Mouse (Mus musculus) thymus, postnatal 25 days (tissue): ENCODE measurements around the gene Mr1.
A peak's percentile ranks its signal among the peaks of the same experiment; 100 is the strongest.

Experiments
- DNase-seq: peaks from one replicate; pipeline ENCODE4 v3.0.0; 2022

Gene Mr1

DNA sequence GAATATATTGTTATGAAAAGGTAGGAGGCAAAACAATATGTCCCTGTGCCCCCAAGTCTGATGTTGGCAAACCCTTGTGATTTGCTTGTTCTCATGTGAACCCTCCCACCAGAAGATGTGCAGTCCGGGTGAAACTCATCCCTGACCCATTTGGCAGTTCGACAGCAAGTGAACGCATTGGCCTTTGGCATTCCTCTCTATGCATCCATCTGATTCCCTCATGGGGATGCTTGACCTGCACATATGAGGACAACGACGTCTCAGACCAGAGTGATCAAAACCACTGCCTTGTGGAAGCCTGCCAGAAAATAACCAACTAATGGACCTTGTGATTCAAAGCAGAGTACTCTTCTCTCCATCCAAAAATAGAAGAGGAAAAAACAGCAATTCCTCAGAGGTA, 19.9 kb downstream of the Mr1 start:
- no peak for DNase-seq

GRCm38 (mm10) chr1:155124397-155124796, 22.2 kb downstream of the Mr1 start:
- no peak for DNase-seq

DNA sequence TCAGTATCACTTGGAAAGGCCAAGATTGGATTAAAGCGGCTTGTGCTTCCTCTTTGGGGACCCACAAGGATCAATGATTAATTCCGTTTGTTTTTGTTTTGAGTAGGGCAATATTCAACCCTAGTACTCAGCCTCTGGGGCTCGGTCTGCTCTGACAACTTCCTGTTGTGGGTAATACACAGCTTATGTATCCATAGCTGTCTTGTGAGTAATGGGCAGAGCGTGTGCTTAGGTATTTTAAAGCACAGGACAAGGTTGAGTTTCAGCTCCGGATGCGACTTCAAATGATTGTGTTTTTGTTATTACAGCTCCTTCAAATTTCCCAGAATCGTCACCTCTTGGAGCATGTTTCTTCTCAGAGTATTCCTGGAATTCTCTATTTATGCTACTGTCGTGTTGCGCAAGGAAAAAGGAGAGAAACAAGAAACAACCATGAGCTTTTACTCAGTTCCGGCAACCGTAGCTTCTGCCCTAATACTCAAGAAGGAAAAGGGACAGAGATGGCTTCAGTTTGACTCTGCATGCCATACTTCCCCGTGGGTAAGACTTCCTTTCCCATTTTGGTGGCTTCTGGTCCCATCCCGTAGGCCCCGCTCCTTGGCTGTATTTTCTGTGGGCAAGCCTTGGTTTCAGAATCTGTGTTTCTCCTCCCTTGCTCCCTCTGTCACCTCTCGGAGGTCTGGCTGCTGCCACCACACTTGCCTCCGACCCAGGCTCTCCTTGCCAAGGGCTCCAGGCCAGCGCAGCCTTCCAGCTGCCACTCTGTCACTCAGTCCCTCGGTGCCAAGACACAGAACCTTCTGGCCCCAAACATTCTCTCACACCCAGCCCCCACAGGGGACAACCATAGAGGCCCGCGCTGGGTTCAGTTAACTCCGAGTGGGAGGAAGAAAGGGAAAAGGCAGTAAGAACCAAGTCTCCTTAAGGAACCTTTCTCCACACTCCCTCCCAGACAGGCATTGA, 24.4 kb downstream of the Mr1 start:
- no peak for DNase-seq

- no peak for DNase-seq
Measured at GRCm38 (mm10) chr1:155119719-155120118, 26.9 kb downstream of the Mr1 start.

DNA sequence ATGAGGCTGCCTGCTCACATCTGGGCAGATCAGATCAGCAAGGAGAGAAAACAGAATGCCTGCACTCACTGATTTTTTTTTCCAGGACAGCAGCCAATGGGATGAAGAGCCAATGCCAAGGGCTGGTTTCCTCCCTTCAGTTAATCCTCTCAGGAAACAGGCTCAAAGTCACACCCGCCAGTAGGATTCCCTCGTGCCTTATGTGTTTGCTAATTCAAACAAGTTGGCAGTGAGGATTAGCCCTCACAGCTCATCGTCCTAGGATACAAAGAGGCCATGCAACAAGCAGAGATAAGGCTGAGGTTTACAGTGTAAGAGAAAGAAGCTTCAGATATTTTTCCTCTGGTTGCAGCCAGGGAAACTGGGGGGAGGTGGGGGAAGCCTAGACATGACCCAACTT, 32.7 kb downstream of the Mr1 start:
- DNase-seq: no peak

DNA sequence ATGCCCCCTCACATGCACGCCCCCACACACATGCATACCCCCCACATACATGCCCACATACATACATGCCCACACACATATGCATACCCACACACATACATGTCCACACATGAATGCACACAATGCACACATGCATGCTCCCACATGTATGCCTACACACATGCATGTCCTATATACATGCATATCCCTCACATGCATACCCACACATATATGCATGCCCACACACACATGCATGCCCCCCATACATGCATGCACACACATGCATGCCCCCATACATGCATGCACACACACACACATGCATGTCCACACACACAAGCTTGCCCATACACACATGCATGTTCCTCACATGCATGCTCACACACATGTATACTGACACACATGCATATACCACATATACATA, 33.7 kb downstream of the Mr1 start:
- no peak for DNase-seq

DNA sequence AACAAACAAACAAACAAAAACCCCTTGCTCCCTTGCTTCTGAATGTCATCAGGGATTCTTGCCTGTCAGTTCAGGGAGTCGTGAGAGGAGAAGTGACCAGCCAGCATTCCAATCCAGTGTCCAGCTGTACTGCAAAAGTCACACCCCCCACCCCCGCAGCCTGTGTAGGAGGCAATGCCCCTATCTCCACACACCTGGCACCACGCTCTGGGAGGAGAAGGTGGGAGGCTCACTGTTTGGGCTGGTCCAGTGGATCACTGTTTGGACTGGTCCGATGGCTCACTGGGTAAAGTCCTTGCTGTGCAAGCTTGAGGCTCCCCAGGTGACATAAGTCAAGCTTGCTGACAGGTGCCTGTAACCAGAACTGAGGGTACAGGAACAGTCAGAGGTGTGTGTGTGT, 34.5 kb downstream of the Mr1 start:
- no peak for DNase-seq

- DNase-seq: no peak
Measured at GRCm38 (mm10) chr1:155111491-155111890, 35.1 kb downstream of the Mr1 start.

- no peak for DNase-seq
Measured at GRCm38 (mm10) chr1:155109387-155110350, 36.9 kb downstream of the Mr1 start.

DNA sequence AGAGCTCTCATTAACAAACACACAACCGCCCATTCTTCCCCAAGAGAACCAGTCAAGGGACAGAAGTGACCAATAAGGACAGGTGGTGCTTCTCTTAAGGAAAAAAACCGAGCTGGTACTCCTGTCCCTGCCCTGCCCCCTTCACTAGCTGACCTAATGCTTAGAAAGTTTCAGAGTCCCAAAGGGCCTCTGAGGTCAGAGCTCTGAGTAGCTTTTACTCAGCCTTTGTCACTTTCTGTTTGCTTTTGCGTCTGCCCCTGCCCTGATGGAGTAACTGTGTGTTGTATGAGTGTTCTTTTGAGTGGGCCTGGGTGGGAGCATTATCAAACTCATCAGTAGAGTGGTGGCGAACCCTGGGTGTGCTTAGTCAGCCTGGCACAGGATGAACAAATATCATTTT, 38.2 kb downstream of the Mr1 start:
- DNase-seq: no peak

GRCm38 (mm10) chr1:155107843-155108242, 38.8 kb downstream of the Mr1 start:
- DNase-seq: no peak

GRCm38 (mm10) chr1:155106310-155106709, 40.3 kb downstream of the Mr1 start:
- DNase-seq: no peak

- DNase-seq: no peak
Measured at GRCm38 (mm10) chr1:155103991-155104390, 42.6 kb downstream of the Mr1 start.

- DNase-seq: no peak
Measured at GRCm38 (mm10) chr1:155102631-155103030, 44.0 kb downstream of the Mr1 start.

DNA sequence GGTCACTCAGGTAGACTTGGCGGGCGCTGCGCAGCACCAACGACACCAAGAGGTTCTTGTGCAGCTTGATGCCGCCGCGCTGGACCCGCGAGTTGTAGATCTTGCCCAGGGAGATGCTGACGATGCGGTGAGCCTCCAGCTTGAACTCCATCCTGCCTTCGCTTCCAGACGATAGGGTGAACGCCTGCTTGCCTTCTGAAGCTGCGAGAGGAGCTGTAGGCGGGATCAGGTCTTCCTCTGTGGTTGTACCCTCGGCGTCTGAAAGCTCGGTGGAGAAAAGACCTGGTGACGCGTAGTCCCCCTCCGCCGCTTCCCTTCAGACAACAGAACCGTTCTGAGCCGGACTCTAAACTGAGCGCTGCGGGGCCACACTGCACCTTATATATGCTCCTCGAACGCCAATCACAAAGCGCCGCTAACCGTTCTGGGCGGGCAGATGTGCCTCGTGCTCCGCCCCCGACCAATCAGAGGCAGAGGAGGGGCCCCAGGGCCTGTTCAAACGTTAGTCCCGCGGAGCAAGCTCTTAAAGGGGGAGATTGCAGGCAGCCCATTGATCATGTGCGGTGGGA, 47.2 kb downstream of the Mr1 start, which contains the start of gene Ier5:
Ier5 (minus strand) TSS at position 357 of the 569 bp plus-strand sequence.
- peak; percentile 97 for DNase-seq

- peak; percentile 76 for DNase-seq
Measured at GRCm38 (mm10) chr1:155098486-155099279, 47.9 kb downstream of the Mr1 start.

DNA sequence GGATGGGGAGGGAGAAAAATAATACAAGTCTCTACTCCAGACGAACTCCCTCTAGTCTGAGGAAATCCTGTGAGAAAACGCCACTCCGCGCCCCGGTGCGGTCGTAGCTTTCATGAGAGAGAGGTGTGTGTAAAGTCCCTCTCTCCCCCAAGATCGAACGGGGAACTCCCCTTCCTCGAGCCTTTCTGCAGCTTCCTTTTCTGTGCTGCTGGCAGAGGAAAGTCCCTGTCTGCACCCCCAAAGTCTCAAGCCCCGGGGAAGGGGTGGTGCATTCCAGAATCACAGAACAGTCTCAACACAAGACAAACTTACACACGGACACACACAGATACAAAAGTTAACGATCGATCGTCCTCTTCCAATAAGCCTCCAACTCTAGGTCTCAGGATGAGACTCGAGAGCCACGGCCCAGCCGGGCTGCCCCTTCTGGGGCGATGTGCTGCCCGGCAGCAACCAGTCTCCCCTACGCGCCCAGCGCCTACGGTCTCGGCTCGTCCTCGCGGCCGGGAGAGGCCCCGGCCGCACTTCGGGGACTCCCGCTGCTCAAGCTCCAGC, 48.6 kb downstream of the Mr1 start:
- DNase-seq: peak; percentile 78

GRCm38 (mm10) chr1:155097354-155097753, 49.3 kb downstream of the Mr1 start:
- no peak for DNase-seq

DNA sequence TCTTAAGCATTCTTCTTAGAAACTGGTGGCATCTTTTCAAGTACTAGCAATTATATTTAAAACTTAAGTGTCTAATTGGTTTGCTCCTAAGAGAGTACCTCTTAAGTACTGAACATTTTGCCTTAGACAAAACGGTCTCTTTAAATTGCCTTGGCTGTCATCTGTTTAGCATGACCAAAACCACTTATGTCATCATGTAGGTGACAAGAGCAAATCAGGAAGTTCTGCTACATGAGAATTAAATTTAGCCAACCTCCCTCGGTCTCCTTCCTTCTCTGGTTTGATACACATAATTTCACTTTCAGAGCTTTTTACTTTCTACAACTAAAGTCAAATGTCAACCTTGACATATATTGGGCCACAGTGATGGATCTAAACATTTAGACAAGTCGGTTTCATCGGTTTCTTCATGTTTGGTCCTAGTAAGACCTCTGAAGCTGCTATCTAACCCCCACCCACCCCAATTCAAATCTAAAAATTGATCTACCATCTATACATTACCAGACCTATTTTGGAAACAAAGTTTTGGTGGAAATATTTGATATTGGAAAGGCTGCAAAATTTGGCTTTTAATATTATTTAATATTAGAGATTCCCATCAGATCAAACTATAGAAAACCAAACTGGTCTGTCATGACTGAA, 49.9 kb downstream of the Mr1 start:
- DNase-seq: no peak

DNA sequence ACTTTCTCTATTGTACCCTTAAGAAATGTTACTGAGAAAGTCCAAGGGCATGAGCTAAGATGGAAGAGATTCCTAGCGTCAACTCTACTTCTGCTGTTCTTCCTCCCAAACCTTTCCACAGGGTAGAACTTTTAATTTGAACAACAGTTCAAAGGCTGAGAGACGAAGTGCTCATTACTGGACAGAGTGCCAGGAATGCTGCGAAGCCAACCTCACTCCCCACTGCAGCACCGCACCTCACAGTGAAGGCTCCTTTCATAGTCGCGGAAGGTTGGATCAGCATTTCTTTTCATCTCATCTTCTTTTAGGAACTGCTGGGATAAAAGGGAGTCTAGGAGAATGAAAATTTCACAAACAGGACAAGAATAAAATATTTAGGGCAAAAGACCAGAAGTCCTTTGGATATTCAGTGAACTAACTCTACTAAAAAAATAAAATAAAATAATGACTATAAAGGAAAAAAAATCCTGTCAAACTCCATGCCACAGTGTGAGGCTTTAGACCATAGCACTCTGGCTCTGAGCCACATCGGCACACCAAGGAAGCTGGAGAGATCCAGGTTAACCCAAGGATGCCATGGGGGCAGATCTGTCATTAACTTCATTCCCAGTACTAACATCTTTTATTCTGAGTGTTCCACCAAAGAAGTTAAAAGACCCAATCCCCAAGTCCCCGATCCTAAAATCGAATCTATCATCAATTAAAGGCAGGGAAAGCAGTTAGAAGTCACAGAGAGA, 52.5 kb downstream of the Mr1 start:
- no peak for DNase-seq
